Mouse (Mus musculus) cortical plate, adult 2 months (tissue): ENCODE data around the gene Gm5136. TPM values are rescaled to one million over a fixed set of nuclear protein-coding genes. Genes with fewer than 3 reads are reported as not detected.
A peak's percentile ranks its signal among the peaks of the same experiment; 100 is the strongest.

Source experiments
- H3K27ac ChIP-seq: fragments of 200-500 bp; 2 replicates; pipeline ENCODE4 v1.5.1; 2012; ENCODE audit warnings: low read length, control low read depth, inconsistent platforms; ENCODE audit not compliant: insufficient read depth
- H3K4me1 ChIP-seq: fragments of 200-500 bp; 2 replicates; pipeline ENCODE4 v1.6.1; 2011; ENCODE audit warnings: low read length; ENCODE audit not compliant: control insufficient read depth, insufficient read depth
- H3K4me3 ChIP-seq: fragments of 200-500 bp; 2 replicates; pipeline ENCODE4 v1.5.1; 2011; ENCODE audit warnings: mild to moderate bottlenecking, low read length, control low read depth; ENCODE audit not compliant: insufficient read depth
- CTCF ChIP-seq: fragments of 200-500 bp; IDR thresholded peaks from 2 replicates; pipeline ENCODE4 v1.5.1; 2011; ENCODE audit warnings: mild to moderate bottlenecking, control low read depth, low read length; ENCODE audit not compliant: insufficient read depth; ENCODE audit errors: extremely low read depth
- POLR2A ChIP-seq: fragments of 200-500 bp; IDR thresholded peaks from 2 replicates; pipeline ENCODE4 v1.6.1; 2011; ENCODE audit warnings: mild to moderate bottlenecking, low read length, control low read depth; ENCODE audit not compliant: insufficient read depth; ENCODE audit errors: extremely low read depth
- polyA plus RNA-seq: library from polyadenylated mRNA; depleted of rRNA; stranded (reverse); fragments of >200 nt; gene quantifications from 2 replicates; pipeline ENCODE4 v1.2.3, GENCODE M21; 2012; rRNA removed

Gm5136 gene
- polyA plus RNA-seq = 1.6 and 2.2 TPM in 2 replicates

DNA sequence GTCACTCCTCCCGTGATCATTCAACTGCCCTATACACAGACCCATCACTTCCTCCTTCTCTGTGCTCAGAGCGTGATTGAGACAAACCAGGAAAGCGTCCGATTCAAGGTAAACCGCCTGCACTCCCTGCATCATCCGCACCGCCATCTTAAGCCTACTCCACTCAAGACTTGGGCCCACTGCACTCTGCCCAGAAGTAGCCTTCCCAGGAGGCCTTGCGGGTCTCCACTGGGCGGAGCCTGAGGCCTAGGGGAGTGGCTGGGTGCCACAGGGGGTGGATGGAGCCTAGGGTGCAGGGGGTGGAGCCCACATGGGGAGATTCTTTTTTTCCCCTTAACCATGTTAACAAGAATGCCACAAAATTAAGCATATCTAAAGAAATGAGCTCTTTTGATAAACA is at the start of gene Gm5136:
Gene Gm5136 (minus strand): TSS at position 215 of the 400 bp plus-strand sequence.
- Histone ChIP-seq H3K4me1 (peaks cover 4% of the 10 kb centered on the region), H3K4me3 (no peak within 1 kb of the TSS), H3K27ac (no peak within 1 kb of the TSS)
- TF ChIP-seq POLR2A (no peak), CTCF (no peak)

DNA sequence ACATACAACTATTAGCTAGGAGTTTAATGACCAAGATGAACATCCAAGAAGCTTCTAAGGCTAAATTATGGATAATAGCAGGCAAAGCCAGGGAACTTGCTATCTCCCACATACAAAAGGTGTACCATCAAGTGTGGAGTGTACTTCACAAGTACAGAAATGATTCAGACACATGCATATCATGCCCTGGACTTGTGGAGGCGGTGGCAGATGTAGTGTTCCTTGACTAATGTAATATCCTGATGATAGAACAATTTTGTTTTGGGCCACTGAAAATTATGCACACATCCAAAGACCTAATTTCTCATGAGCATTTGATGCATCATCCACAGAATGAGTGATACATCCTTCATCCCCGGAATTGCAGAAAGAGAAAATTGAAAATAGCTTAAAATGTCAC is 43.8 kb upstream of the Gm5136 start:
- no peak overlapping the region for H3K27ac ChIP-seq
- TF ChIP-seq POLR2A = no peak
- no peak for TF ChIP-seq CTCF
- H3K4me1 ChIP-seq = peaks cover 2% of the 10 kb centered on the region
- H3K4me3 ChIP-seq = no peak overlapping the region

GRCm38 (mm10) chr10:108733982-108734381 is 34.0 kb upstream of the Gm5136 start:
- no peak overlapping the region for H3K4me3 ChIP-seq
- TF ChIP-seq CTCF (0 out of 2 replicates have a peak, but pooled peaks have one; percentile 28), POLR2A (no peak)
- H3K4me1 ChIP-seq = peaks cover 3% of the 10 kb centered on the region
- no peak overlapping the region for H3K27ac ChIP-seq

DNA sequence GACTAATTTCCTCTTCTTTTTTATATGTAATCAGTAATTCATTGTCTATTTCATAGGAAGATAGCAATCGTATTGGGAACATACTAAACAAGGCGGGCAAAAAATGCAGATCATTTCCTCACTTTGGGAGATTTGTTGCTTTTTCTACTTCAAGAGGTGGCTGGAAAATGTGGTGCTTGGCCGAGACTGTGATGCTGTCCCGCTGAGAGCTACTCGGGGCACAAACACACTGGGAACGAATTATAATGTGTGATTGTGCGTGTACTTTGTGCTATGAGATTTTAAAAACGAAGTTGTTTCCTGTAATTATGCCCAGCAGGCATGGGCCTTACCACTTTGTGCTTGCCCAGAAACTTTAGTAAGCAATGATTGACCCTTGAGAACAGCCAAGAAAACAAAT is 29.0 kb upstream of the Gm5136 start:
- no peak for TF ChIP-seq POLR2A
- no peak for TF ChIP-seq CTCF
- no peak overlapping the region for H3K4me3 ChIP-seq
- H3K27ac ChIP-seq = no peak overlapping the region; the same call in 1 of the 2 replicates
- peaks cover 7% of the 10 kb centered on the region for H3K4me1 ChIP-seq

- H3K27ac ChIP-seq = peak overlapping the region; percentile 77; the same call in 1 of the 2 replicates
- TF ChIP-seq CTCF (no peak), POLR2A (no peak)
- no peak overlapping the region for H3K4me3 ChIP-seq
- peaks cover 7% of the 10 kb centered on the region for H3K4me1 ChIP-seq
Measured at GRCm38 (mm10) chr10:108726391-108726790, 26.4 kb upstream of the Gm5136 start.

DNA sequence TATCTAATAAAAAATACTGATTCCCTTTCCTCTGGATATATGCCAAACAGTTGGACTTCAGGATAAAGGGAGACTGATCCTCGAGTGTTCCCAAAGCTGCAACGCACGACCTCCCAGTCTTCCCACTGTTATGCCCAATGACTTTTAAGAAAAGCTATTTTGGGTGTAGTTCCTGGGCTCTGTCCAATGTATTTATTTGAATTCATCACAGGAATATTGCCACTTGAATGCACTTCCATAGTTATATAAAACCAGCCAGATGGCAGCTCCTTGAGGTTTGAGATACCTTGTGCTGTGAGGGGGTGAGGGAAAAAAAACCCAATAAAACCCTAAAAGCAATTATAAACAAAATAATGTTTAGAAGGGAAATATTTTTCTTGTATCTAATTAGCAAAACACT is 24.9 kb upstream of the Gm5136 start:
- H3K27ac ChIP-seq = no peak overlapping the region
- no peak for TF ChIP-seq POLR2A
- TF ChIP-seq CTCF = no peak
- peaks cover 7% of the 10 kb centered on the region for H3K4me1 ChIP-seq
- H3K4me3 ChIP-seq = no peak overlapping the region

DNA sequence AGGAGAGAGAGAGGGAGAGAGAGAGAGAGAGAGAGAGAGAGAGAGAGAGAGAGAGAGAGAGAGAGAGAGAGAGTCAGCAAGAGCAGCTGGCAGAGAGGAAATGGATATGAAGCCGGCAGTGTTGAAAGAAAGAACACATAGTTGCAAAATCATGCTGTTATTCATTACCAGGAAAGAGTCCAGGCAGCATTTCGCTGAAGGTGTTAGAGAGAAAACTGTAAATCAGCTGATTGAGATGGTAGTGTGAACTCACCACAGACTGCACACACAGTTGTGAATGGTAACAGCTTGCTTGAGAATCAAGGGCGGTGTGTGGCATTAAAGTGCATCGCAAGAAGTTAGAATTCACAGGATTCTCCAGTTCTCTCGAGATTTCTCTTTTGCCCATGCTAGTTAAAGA is 10.6 kb upstream of the Gm5136 start:
- no peak for TF ChIP-seq CTCF
- TF ChIP-seq POLR2A = no peak
- H3K27ac ChIP-seq = no peak overlapping the region
- no peak overlapping the region for H3K4me3 ChIP-seq
- H3K4me1 ChIP-seq = no peaks in the 10 kb centered on the region; the same call in 1 of the 2 replicates

DNA sequence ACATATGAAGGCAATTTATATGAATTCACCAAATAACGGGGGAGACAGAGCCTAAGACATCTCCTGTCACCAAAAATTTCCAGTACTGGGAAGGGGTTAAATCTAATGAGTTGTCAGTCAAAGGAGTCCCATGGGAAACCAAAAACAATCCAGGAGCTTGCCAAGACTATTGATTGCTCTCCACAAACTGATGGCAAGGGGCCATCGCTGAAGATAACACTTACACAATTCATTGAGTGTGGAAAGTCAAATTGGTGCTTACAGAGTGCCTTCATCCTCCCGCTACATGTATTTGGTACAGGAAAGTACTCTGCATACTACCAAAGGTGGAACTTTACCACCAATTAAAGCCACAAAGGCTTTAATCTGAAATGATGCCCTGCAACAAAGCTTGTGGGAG is 5.7 kb upstream of the Gm5136 start:
- TF ChIP-seq CTCF (no peak), POLR2A (no peak)

DNA sequence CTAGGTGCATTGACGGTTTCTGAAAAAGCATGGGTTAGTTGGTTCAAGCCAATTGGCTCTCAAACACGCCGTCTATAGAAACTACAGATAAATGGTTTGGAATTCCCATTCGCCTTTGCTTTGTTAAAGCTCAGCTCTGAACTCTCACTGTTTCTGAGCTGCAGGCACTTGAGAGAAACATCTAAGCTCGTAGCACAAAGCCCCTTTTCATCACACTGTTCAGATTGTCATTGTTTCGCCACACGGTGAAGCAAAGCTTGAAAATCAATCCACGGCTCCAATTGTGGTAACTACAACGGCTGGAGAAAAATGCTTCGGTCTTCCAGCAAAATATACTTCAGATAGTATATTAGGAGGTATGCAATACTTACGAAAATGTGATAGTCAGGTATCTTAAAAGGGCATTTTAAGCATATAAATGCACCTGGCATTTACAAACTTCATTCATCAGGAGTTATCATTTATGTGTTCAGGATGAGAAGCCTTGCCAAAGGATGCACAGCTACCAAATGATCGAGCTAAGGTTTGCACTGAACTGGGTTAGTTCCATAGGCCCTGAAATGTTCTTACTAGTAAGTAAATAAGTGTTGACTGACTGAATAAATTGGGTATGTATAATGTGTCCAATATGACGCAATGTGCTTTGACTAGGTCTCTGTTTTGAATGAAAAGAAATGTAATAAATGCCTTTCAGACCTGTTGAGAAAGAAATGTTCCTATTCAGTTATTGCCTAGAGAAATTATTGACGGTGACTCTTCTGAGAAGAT is 1.6 kb upstream of the Gm5136 start:
- Histone ChIP-seq H3K4me3 (no peak overlapping the region), H3K27ac (peak overlapping the region; percentile 28), H3K4me1 (peaks cover 2% of the 10 kb centered on the region; the same call in 1 of the 2 replicates)
- TF ChIP-seq POLR2A = no peak
- no peak for TF ChIP-seq CTCF

More for the DNA sequence above, 5.7 kb upstream of the Gm5136 start:
- no peaks in the 10 kb centered on the region; the same call in 1 of the 2 replicates for H3K4me1 ChIP-seq
- no peak overlapping the region for H3K27ac ChIP-seq
- H3K4me3 ChIP-seq = no peak overlapping the region

DNA sequence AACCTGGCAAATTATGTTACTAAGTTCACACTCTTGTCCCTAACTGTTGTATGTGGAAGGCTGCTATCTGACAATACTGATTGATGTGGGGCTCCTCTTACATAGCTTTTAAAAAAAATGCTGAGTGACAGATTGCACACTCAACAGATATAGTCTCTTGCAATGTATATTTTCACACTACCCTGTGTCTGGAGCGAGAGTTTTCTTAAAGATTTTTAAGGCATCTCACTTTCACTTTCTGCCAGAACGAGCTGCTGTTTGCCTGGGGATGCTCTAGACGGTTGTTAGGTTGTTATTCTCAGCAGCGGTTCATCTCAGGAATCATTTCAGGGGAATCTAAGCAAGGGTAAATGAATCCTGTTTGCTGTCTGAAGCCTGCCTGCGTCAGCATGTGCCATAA is 2.9 kb downstream of the Gm5136 start:
- Histone ChIP-seq H3K4me3 (no peak overlapping the region), H3K4me1 (peaks cover 4% of the 10 kb centered on the region), H3K27ac (peak overlapping the region; percentile 52)
- TF ChIP-seq POLR2A = no peak
- no peak for TF ChIP-seq CTCF
